Mouse (Mus musculus) CH12.LX (cell line): ENCODE measurements at regions not wholly inside any gene's neighbourhood (a gene's known extent, or its start where the extent isn't known, plus 50 kb on each side); places are given as distances from the start of the nearest gene placed in this dataset.

Experiments used
- CTCF ChIP-seq, 2 experiments: IDR thresholded peaks in 1 of 2; conservative IDR thresholded peaks in 1 of 2; 2 replicates each; pipeline ENCODE4 v1.5.1; 2011 to 2012; ENCODE audit warnings: low read depth in 2 of 2, low read length in 2 of 2, improper control_type of control experiment in 1 of 2, inconsistent platforms in 1 of 2, mild to moderate bottlenecking in 1 of 2, moderate library complexity in 1 of 2
- ETS1 ChIP-seq: conservative IDR thresholded peaks from 2 replicates; pipeline ENCODE4 v1.6.1; 2012; ENCODE audit warnings: low read depth, mild to moderate bottlenecking, inconsistent platforms, low read length, improper control_type of control experiment, moderate library complexity
- MAFK ChIP-seq: IDR thresholded peaks from 2 replicates; pipeline ENCODE4 v1.6.1; 2011; ENCODE audit warnings: low read length, improper control_type of control experiment; ENCODE audit not compliant: insufficient replicate concordance
- NRF1 ChIP-seq: IDR thresholded peaks from 2 replicates; pipeline ENCODE4 v1.6.1; 2014; ENCODE audit warnings: low read depth, mild to moderate bottlenecking, inconsistent platforms, low read length, improper control_type of control experiment, moderate library complexity
- POLR2A ChIP-seq: IDR thresholded peaks from 2 replicates; pipeline ENCODE4 v1.6.1; 2011; ENCODE audit warnings: low read depth, mild to moderate bottlenecking, improper control_type of control experiment, low read length
- RCOR1 ChIP-seq: conservative IDR thresholded peaks from 2 replicates; pipeline ENCODE4 v1.6.1; 2012; ENCODE audit warnings: low read depth, mild to moderate bottlenecking, inconsistent platforms, low read length, improper control_type of control experiment
- TBP ChIP-seq: conservative IDR thresholded peaks from 2 replicates; pipeline ENCODE4 v1.6.1; 2011; ENCODE audit warnings: low read depth, low read length, improper control_type of control experiment
- TCF12 ChIP-seq: IDR thresholded peaks from 2 replicates; pipeline ENCODE4 v1.6.1; 2014; ENCODE audit warnings: low read depth, mild to moderate bottlenecking, inconsistent platforms, low read length, improper control_type of control experiment
- ZMIZ1 ChIP-seq: IDR thresholded peaks from 2 replicates; pipeline ENCODE4 v1.6.1; 2012; ENCODE audit warnings: low read depth, mild to moderate bottlenecking, inconsistent platforms, low read length, improper control_type of control experiment
- ZNF384 ChIP-seq: IDR thresholded peaks from 2 replicates; pipeline ENCODE4 v1.6.1; 2012; ENCODE audit warnings: low read depth, low read length, improper control_type of control experiment, inconsistent platforms

DNA sequence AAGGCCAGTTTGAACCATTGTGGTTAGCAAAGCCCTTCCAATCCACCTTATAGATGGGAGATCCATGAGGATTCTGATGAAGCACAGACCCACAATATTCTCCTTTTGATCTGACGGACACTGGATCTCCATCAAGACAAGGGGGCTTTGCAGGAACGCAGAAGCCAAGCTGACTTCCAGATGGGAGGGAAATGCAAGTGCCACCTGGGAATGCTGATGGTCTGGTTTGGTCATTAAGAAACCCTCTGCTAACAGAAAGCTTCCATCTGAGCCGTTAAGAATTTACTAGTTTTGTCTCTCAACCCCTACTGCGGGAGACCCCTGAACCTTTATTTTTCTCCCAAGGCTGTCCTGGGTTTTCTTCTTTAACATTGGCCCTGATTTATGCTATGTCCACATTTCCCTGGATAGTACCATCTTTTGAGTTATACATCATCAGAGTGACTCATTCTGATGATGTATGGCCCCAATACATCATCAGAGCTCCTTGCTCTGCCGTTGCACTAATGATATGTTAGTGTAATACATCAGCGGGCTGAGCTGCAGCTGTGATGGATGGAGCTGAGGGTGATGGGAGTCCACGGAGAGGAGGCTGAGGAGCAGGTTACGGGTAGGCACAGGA is 898.3 kb downstream of the Kcnma1 start:
- TF ChIP-seq ZNF384 (no peak), RCOR1 (no peak), ZMIZ1 (no peak), CTCF (conservative IDR thresholded peaks at IDR 0.05 in 1 of 2, IDR thresholded peaks at IDR 0.05 in 1 of 2; ENCODE audit: low read depth in 2 of 2, low read length in 2 of 2) (no peak), POLR2A (no peak), TBP (no peak), NRF1 (no peak), MAFK (no peak), ETS1 (no peak), TCF12 (no peak)
